Mouse (Mus musculus) ES-E14 (cell line): ENCODE results near the gene Upf2. TPM values are rescaled to one million over a fixed set of nuclear protein-coding genes. Genes with fewer than 3 reads are reported as not detected.

Experiments
- DNase-seq: peaks from one replicate; pipeline ENCODE4 v3.0.0-alpha.2; 2013; ENCODE audit warnings: low read depth, low spot score
- H3K27ac ChIP-seq: 2 replicates; pipeline ENCODE4 v1.5.1; 2012; ENCODE audit warnings: low read depth, mild to moderate bottlenecking, low read length, moderate library complexity, mixed read lengths; ENCODE audit not compliant: poor library complexity, insufficient read depth, severe bottlenecking
- H3K36me3 ChIP-seq: 2 replicates; pipeline ENCODE4 v1.6.1; 2012; ENCODE audit warnings: mild to moderate bottlenecking, low read length, moderate library complexity, mixed read lengths; ENCODE audit not compliant: control insufficient read depth, poor library complexity, insufficient read depth, severe bottlenecking
- H3K4me1 ChIP-seq, 2 experiments: fragments of 150-350 bp in 1 of 2; sonication (generic) in 1 of 2; 2 replicates each; pipeline ENCODE4 v1.6.1; 2012; ENCODE audit warnings: low read length in 2 of 2, mild to moderate bottlenecking in 1 of 2, mixed read lengths in 1 of 2; ENCODE audit not compliant: control insufficient read depth in 2 of 2, insufficient read depth in 2 of 2, poor library complexity in 1 of 2
- H3K4me3 ChIP-seq, 2 experiments: fragments of 150-350 bp in 1 of 2; sonication (generic) in 1 of 2; 2 replicates each; pipeline ENCODE4 v1.5.1; 2012; ENCODE audit warnings: low read length in 2 of 2, low read depth in 1 of 2, mild to moderate bottlenecking in 1 of 2, mixed read lengths in 1 of 2; ENCODE audit not compliant: insufficient read depth in 1 of 2, poor library complexity in 1 of 2, severe bottlenecking in 1 of 2
- H3K9ac ChIP-seq: 2 replicates; pipeline ENCODE4 v1.6.1; 2012; ENCODE audit warnings: low read depth, mild to moderate bottlenecking, low read length, mixed read lengths; ENCODE audit not compliant: poor library complexity, insufficient read depth, severe bottlenecking
- H3K9me3 ChIP-seq: fragments of 150-350 bp; sonication (generic); 2 replicates; pipeline ENCODE4 v1.6.1; 2012; ENCODE audit warnings: low read depth, mild to moderate bottlenecking, low read length; ENCODE audit not compliant: control insufficient read depth, insufficient read depth
- CHD2 ChIP-seq: IDR thresholded peaks from 2 replicates; pipeline ENCODE4 v1.6.1; 2014; ENCODE audit warnings: mild to moderate bottlenecking, low read depth, low read length, inconsistent platforms
- HCFC1 ChIP-seq: IDR thresholded peaks from 2 replicates; pipeline ENCODE4 v1.6.1; 2012; ENCODE audit warnings: low read length, inconsistent platforms, borderline replicate concordance; ENCODE audit not compliant: insufficient read depth
- MAFK ChIP-seq: IDR thresholded peaks from 2 replicates; pipeline ENCODE4 v1.6.1; 2014; ENCODE audit warnings: mild to moderate bottlenecking, low read depth, low read length, inconsistent platforms; ENCODE audit not compliant: insufficient read depth
- ZC3H11A ChIP-seq: IDR thresholded peaks from 2 replicates; pipeline ENCODE4 v1.6.1; 2012; ENCODE audit warnings: low read depth, mild to moderate bottlenecking, inconsistent platforms, low read length, borderline replicate concordance
- ZNF384 ChIP-seq: IDR thresholded peaks from 2 replicates; pipeline ENCODE4 v1.6.1; 2012; ENCODE audit warnings: low read depth, low read length, inconsistent platforms
- in situ Hi-C, 2 experiments: fragments of 600-800 bp; cut with MboI; formaldehyde crosslinking; loops; one replicate each; pipeline ENCODE4 v1.15.1; 2025; ENCODE audit warnings: low sequenced_read_pairs in 2 of 2, inconsistent platforms in 1 of 2; ENCODE audit not compliant: unreplicated experiment in 2 of 2
- total RNA-seq: library from RNA; depleted of rRNA; stranded (reverse); fragments of 300-350 nt; gene quantifications from 2 replicates; pipeline ENCODE4 v1.2.3, GENCODE M21; 2012

The Upf2 gene
- total RNA-seq, 1 experiment: 18.6 TPM

- Histone ChIP-seq H3K4me3 (no peak overlapping the region), H3K27ac (no peak overlapping the region; the same call in 1 of the 2 replicates), H3K9ac (no peak overlapping the region), H3K4me1 (peaks cover 2 to 21% of the 10 kb centered on the region in 2 experiments; a peak in 3 of 4 replicates), H3K9me3 (no peaks in the 10 kb centered on the region), H3K36me3 (no peaks in the 10 kb centered on the region)
- no peak for TF ChIP-seq HCFC1
- no peak for TF ChIP-seq ZNF384
- TF ChIP-seq ZC3H11A: no peak
- no peak for TF ChIP-seq MAFK
- no peak for TF ChIP-seq CHD2
- DNase-seq: no peak
- in situ Hi-C loops: no loop called here
These were observed 124.2 kb downstream of the Upf2 start for GRCm38 (mm10) chr2:6075530-6075896.

DNA sequence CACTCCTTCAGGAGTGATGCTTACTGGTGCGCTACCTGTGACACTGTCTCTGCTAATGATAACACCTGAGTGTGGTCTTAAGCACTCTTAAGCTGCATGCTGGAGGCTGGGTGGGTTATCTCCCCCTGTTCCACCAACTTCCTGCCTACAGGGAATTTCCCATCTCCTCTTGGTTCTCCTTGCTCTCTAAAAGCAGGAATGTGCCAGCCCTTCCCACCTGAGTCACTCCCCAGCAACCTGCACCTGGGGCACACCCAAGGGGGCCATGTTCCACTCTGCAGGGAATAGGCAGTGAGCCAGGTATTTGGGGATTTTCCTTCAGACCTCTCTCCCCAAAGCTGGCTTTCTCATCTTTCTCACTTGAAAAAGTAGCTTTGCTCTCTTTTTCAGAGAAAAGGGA lies 128.8 kb downstream of the Upf2 start:
- Histone ChIP-seq H3K27ac (no peak overlapping the region), H3K4me3 (no peak overlapping the region), H3K9me3 (no peaks in the 10 kb centered on the region), H3K9ac (no peak overlapping the region), H3K4me1 (peaks cover 0 to 4% of the 10 kb centered on the region in 2 experiments; a peak in 2 of 4 replicates), H3K36me3 (no peaks in the 10 kb centered on the region)
- DNase-seq: no peak
- in situ Hi-C loops: no loop called here
- TF ChIP-seq ZC3H11A (no peak), HCFC1 (no peak), MAFK (no peak), ZNF384 (no peak), CHD2 (no peak)

DNA sequence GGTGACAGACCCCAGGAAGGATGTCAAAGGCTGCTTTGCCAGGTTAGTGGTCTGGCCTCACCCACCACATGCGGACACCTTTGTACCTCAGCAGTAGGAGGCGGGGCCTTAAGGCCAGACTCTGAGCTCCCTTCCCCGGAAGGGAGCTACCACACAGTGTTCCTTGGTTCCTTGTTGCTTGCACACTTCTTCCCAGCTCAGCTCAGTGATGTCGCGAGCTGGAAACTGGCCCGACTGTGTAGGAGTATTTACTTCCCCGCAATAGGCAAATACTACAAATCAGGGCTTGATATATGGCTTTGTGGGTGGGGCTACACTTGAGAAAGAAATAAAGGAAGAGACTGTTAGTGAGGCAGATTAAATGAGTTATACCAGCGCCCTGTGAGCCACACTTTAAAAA lies 129.8 kb downstream of the Upf2 start:
- TF ChIP-seq MAFK (no peak), ZC3H11A (no peak), CHD2 (no peak), ZNF384 (no peak), HCFC1 (no peak)
- in situ Hi-C loops: no loop called here
- Histone ChIP-seq H3K4me1 (peaks cover 0 to 7% of the 10 kb centered on the region in 2 experiments; a peak in 2 of 4 replicates), H3K36me3 (no peaks in the 10 kb centered on the region), H3K9me3 (no peaks in the 10 kb centered on the region), H3K9ac (no peak overlapping the region), H3K4me3 (no peak overlapping the region), H3K27ac (no peak overlapping the region)
- DNase-seq: no peak

- no peak overlapping the region for H3K4me3 ChIP-seq
- H3K27ac ChIP-seq: no peak overlapping the region
- H3K4me1 ChIP-seq: peaks cover 3 to 6% of the 10 kb centered on the region in 2 experiments; a peak in 2 of 4 replicates
- TF ChIP-seq MAFK: no peak
- H3K36me3 ChIP-seq: no peaks in the 10 kb centered on the region
- in situ Hi-C loops: no loop called here
- no peak overlapping the region for H3K9ac ChIP-seq
- H3K9me3 ChIP-seq: no peaks in the 10 kb centered on the region
- no peak for DNase-seq
These were observed 131.3 kb downstream of the Upf2 start for GRCm38 (mm10) chr2:6082615-6083014.

DNA sequence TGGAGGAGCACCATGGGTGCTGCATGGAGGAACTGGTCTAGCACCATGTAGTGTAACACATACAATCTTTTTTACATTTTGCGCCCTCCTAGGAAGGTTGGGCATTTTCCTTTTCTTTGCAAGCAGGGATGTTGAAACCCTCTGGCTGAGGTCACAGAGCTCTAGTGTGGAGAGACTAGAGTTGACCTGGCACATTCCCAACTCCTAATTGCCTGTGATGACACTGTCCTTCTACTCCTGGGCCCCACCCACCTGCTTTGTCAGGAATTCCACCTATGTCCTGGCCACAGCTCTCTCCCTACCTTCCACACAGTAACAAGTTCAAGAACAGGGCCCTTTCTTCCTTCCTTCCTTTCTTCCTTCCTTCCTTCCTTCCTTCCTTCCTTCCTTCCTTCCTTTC lies 132.4 kb downstream of the Upf2 start:
- DNase-seq: no peak
- Histone ChIP-seq H3K9me3 (no peaks in the 10 kb centered on the region), H3K4me1 (0 out of 4 replicates have a peak, but pooled peaks cover 3% of the 10 kb centered on the region in 2 experiments), H3K9ac (no peak overlapping the region), H3K27ac (no peak overlapping the region), H3K36me3 (no peaks in the 10 kb centered on the region), H3K4me3 (no peak overlapping the region)
- no peak for TF ChIP-seq HCFC1
- TF ChIP-seq ZC3H11A: no peak
- in situ Hi-C loops: no loop called here
